Mouse (Mus musculus) kidney, adult 2 months (tissue): Measurements from ENCODE around the gene Kif26a. TPM values are rescaled to one million over a fixed set of nuclear protein-coding genes. Genes with fewer than 3 reads are reported as not detected.
A peak's percentile ranks its signal among the peaks of the same experiment; 100 is the strongest.

Experiments
- DNase-seq: peaks from one replicate; pipeline ENCODE4 v3.0.0; 2021
- H3K27ac ChIP-seq: fragments of 200-500 bp; 2 replicates; pipeline ENCODE4 v1.5.1; 2012; ENCODE audit warnings: low read depth, low read length, control low read depth, inconsistent platforms; ENCODE audit not compliant: insufficient read depth
- H3K27me3 ChIP-seq: fragments of 200-500 bp; replicated peaks from 2 replicates; pipeline ENCODE4 v1.6.1; 2012; ENCODE audit warnings: mild to moderate bottlenecking, moderate library complexity, low read length, inconsistent platforms; ENCODE audit not compliant: control insufficient read depth, insufficient read depth
- H3K36me3 ChIP-seq: fragments of 200-500 bp; 2 replicates; pipeline ENCODE4 v1.6.1; 2012; ENCODE audit warnings: mild to moderate bottlenecking, moderate library complexity, low read length, inconsistent platforms; ENCODE audit not compliant: control insufficient read depth, insufficient read depth
- H3K4me1 ChIP-seq: fragments of 200-500 bp; 2 replicates; pipeline ENCODE4 v1.6.1; 2011; ENCODE audit warnings: low read length; ENCODE audit not compliant: control insufficient read depth, insufficient read depth
- H3K4me3 ChIP-seq: fragments of 200-500 bp; 2 replicates; pipeline ENCODE4 v1.5.1; 2011; ENCODE audit warnings: mild to moderate bottlenecking, low read depth, low read length, control low read depth; ENCODE audit not compliant: insufficient read depth
- CTCF ChIP-seq: fragments of 200-500 bp; conservative IDR thresholded peaks from 2 replicates; pipeline ENCODE4 v1.5.1; 2011; ENCODE audit warnings: low read depth, mild to moderate bottlenecking, control low read depth, low read length, moderate library complexity, mixed read lengths; ENCODE audit not compliant: insufficient read depth, insufficient read length
- POLR2A ChIP-seq: fragments of 200-500 bp; IDR thresholded peaks from one replicate; pipeline ENCODE4 v1.6.1; 2011; ENCODE audit warnings: low read depth, low read length, control low read depth
- WGBS: fragments of 180-500 bp; shearing (Covaris S2); methylation state at CpG from one replicate; pipeline ENCODE4 v1.1.7; 2018; 5-methylcytosine and 5-hydroxymethylcytosine counted together
- polyA plus RNA-seq: library from polyadenylated mRNA; depleted of rRNA; stranded (reverse); fragments of >200 nt; gene quantifications from 2 replicates; pipeline ENCODE4 v1.2.3, GENCODE M21; 2012

The Kif26a gene
- polyA plus RNA-seq, 1 experiment: 3.8 TPM

- peaks cover 7% of the 10 kb centered on the region; the same call in 1 of the 2 replicates for H3K4me1 ChIP-seq
Observed at GRCm38 (mm10) chr12:112130161-112130860, 15.7 kb upstream of the Kif26a start.

DNA sequence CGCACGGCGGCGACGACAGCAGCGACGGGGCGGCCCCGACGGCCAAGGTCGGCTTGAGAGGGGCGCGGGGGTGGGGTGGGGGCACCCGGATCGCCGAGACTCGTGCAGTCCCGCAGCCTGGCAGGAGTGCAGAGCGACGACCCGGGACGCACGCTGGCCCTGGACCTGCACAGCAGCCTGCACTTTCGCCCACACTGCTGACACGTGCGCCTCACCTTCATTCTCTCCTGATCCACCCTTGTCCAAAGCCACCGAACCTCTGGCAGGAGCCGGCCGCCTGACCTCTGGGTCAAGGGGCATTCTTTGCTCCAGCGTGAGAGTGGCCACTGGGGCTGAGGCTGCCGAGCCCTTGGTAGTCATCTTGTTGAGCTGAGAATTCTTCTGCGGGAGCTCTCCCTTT, 15.1 kb upstream of the Kif26a start:
- TF ChIP-seq CTCF (no peak), POLR2A (no peak)
- Histone ChIP-seq H3K36me3 (no peaks in the 10 kb centered on the region), H3K4me3 (peak overlapping the region; percentile 69; the same call in 1 of the 2 replicates), H3K27ac (peak overlapping the region; percentile 89), H3K4me1 (peaks cover 7% of the 10 kb centered on the region; the same call in 1 of the 2 replicates), H3K27me3 (no peaks in the 10 kb centered on the region)
- WGBS: 12% methylated on average over 32 of the region's 32 CpGs
- DNase-seq: peak; percentile 86

More at GRCm38 (mm10) chr12:112130161-112130860, 15.7 kb upstream of the Kif26a start:
- peak overlapping the region; percentile 89 for H3K27ac ChIP-seq
- no peaks in the 10 kb centered on the region for H3K36me3 ChIP-seq
- peak; percentile 94 for DNase-seq
- TF ChIP-seq POLR2A (no peak), CTCF (no peak)
- no peaks in the 10 kb centered on the region for H3K27me3 ChIP-seq
- under 1% methylated on average over 78 of the region's 79 CpGs for WGBS
- H3K4me3 ChIP-seq: peak overlapping the region; percentile 69

DNA sequence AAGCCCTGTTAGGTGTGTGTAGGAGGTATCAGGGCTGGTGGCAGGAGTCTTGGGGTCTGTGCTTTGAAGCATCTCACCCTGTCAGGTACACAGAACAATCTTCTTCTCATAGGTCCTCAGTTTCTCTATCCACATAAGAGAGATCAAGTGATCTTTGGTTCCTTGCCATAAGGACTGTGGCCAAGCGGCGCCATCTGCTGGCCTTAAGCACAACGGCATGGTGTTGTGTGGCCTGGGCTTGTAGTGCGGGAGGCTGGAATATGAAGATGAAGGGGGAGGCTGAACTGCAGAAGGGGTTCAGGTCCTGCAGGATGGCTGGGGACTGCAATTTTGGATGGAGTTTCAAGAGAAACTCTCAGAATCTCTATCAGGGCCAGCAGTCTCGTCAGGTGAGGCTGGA, 5.8 kb upstream of the Kif26a start:
- peak; percentile 69 for DNase-seq
- no peak overlapping the region for H3K4me3 ChIP-seq
- no peaks in the 10 kb centered on the region for H3K36me3 ChIP-seq
- no peak overlapping the region for H3K27ac ChIP-seq
- TF ChIP-seq CTCF (peak; percentile 97), POLR2A (no peak)
- H3K4me1 ChIP-seq: no peaks in the 10 kb centered on the region
- WGBS: 8% methylated on average over 5 of the region's 5 CpGs
- H3K27me3 ChIP-seq: no peaks in the 10 kb centered on the region; the same call in 1 of the 2 replicates

DNA sequence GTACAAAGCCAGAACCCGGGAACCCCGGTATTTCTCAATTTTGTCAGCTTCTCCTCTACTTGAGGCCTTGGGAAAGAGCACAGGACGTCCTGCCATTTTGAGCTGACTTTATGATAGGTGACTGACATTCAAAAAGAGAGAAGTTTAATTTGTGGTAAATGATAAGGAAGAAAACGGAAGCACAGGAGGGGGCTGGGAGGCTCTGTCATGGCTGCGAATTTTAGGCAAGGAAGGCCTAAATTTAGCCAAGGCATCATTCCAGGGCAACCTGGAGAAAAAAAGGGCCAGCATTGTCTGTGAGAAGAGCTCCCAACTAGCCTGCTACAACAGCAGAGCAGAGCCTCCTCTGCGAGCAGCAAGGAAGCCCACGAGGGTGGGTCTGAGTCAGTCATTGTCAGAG, 5.3 kb upstream of the Kif26a start:
- H3K4me3 ChIP-seq: no peak overlapping the region
- 57% methylated on average over 7 of the region's 7 CpGs for WGBS
- DNase-seq: no peak
- TF ChIP-seq CTCF (no peak), POLR2A (no peak)
- no peak overlapping the region for H3K27ac ChIP-seq
- no peaks in the 10 kb centered on the region for H3K36me3 ChIP-seq
- no peaks in the 10 kb centered on the region; the same call in 1 of the 2 replicates for H3K27me3 ChIP-seq
- H3K4me1 ChIP-seq: no peaks in the 10 kb centered on the region

DNA sequence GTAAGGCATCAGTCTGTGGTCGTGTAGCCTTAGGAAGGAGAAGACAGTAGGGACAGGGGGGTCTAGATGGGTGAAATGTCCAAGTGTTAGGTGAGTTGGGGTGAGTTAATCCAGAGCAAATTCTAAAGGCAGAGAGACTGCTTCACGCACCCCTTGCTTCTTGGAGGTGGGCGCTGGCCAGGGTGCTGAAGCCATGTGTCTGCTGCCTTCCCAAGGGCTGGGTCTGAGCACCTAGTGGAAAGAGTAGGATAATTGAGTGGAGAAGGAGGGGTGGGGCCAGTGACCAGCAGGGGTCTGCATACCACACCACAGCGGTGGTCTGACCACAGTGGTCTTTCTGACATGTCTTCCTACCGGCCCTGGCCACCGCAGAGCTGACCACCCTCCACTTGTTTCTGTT, 4.7 kb upstream of the Kif26a start:
- Histone ChIP-seq H3K36me3 (no peaks in the 10 kb centered on the region), H3K27ac (no peak overlapping the region), H3K4me3 (no peak overlapping the region), H3K27me3 (no peaks in the 10 kb centered on the region; the same call in 1 of the 2 replicates), H3K4me1 (no peaks in the 10 kb centered on the region)
- no peak for TF ChIP-seq POLR2A
- TF ChIP-seq CTCF: no peak
- 7% methylated on average over 6 of the region's 6 CpGs for WGBS
- DNase-seq: peak; percentile 45

GRCm38 (mm10) chr12:112143116-112143832, 2.7 kb upstream of the Kif26a start:
- DNase-seq: no peak
- no peak overlapping the region for H3K27ac ChIP-seq
- TF ChIP-seq CTCF: peak; percentile 28; the same call in 1 of the 2 replicates
- no peak for TF ChIP-seq POLR2A
- no peaks in the 10 kb centered on the region for H3K36me3 ChIP-seq
- WGBS: 5% methylated on average over 14 of the region's 14 CpGs
- H3K27me3 ChIP-seq: no peaks in the 10 kb centered on the region; the same call in 1 of the 2 replicates
- H3K4me3 ChIP-seq: no peak overlapping the region
- no peaks in the 10 kb centered on the region for H3K4me1 ChIP-seq

DNA sequence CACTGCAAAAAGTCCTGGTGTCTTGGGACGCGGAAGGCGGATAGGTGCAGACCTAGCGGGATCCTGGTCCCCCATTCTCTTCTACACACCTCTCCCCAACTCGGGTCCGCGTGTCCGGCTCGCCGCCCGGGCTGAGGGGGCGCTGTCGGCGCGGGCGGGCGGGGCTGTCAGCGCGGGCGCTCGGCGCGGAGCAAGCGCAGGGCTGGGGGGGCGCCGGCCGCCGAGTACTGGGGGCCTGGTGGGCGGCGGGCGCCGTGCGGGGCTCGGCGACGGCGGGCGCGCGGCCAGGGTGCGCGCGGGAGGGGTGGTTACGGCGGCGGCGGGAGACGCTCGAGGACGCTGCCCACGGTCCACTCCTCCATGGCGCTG, 2.2 kb upstream of the Kif26a start:
- DNase-seq: no peak
- 2% methylated on average over 50 of the region's 52 CpGs for WGBS

More for the DNA sequence above, 2.2 kb upstream of the Kif26a start:
- H3K4me1 ChIP-seq: no peaks in the 10 kb centered on the region
- no peaks in the 10 kb centered on the region; the same call in 1 of the 2 replicates for H3K27me3 ChIP-seq
- no peak for TF ChIP-seq POLR2A
- no peak for TF ChIP-seq CTCF
- no peak overlapping the region for H3K4me3 ChIP-seq
- no peaks in the 10 kb centered on the region for H3K36me3 ChIP-seq
- H3K27ac ChIP-seq: no peak overlapping the region
